10 mouse cellular contexts compared by ENCODE assay signal in the genomic region with DNA sequence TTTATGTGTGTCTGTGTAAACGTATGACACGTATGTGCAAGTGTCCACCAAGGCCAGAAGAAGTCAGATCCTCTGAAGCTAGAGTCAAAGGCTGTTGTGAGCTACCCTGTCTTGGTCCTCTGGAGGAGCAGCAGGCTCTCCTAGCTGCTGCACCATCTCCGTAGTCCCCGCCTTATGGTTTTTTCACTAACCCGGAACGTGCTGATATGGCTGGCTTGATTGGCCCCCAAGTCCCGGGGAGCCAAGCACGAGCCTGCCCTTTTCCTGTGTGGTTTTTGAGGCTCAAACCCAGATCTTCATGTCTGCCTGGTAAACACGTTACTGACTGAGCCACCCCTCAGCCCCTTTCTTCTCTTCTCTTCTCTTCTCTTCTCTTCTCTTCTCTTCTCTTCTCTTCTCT. TPM values are rescaled to one million over a fixed set of nuclear protein-coding genes. Genes with fewer than 3 reads are reported as not detected.
A peak's percentile ranks its signal among the peaks of the same experiment; 100 is the strongest.
DNase-seq lines count a peak whose midpoint lies in the region; ATAC-seq and TF ChIP-seq lines count a peak whose summit lies in the region.
"Had no signal": no experiment of that assay in that cellular context is flagged by ENCODE, and none has a peak within 500 bp of the region (broad histone marks: within the 10 kb centered on the region; RNA-seq: fewer than 3 reads in every experiment).

No protein-coding gene starts in this region.

- H3K36me3 ChIP-seq in liver, embryonic 16.5 days (ENCODE audit: control insufficient read depth, insufficient read depth) = no peaks in the 10 kb centered on the region

- peak overlapping the region; percentile 24; the same call in 1 of the 2 replicates for H3K27ac ChIP-seq in liver, embryonic 16.5 days (ENCODE audit: low read length)
- H3K27ac ChIP-seq in left cerebral cortex, adult 2 months = no peak overlapping the region
- H3K27ac ChIP-seq: heart, adult 2 months had no signal

- no peak overlapping the region for H3K4me3 ChIP-seq in liver, embryonic 16.5 days (ENCODE audit: low read depth, low read length)
- no peak overlapping the region for H3K4me3 ChIP-seq in left cerebral cortex, adult 2 months
- H3K4me3 ChIP-seq: heart, adult 2 months had no signal

- H3K9me3 ChIP-seq in liver, embryonic 16.5 days (replicated peaks; ENCODE audit: control insufficient read depth, low read length) = no peaks in the 10 kb centered on the region

- H3K27me3 ChIP-seq in liver, embryonic 16.5 days (ENCODE audit: control insufficient read depth, insufficient read depth, low read depth, low read length) = no peaks in the 10 kb centered on the region

- intact Hi-C loops in left cerebral cortex, adult 2 months (cut with DNase I) = no loop called here
- intact Hi-C loops in heart, postnatal 25 days (cut with DNase I) = no loop called here

- H3K4me2 ChIP-seq in liver, embryonic 16.5 days (ENCODE audit: low read depth, low read length) = peak overlapping the region; percentile 46

- DNase-seq in spleen, postnatal 36 days (ENCODE audit: low spot score in 2 of 2) = peak; percentile 79 to 81
- DNase-seq in left cerebral cortex, adult 2 months (ENCODE audit: extremely low spot score in 1 of 2, low spot score in 2 of 2) = no peak
- no peak for DNase-seq in cerebellum, postnatal 10 days
- no peak for DNase-seq in ovary, postnatal 14 days (ENCODE audit: low spot score)
- no peak for DNase-seq in heart, postnatal 25 days (ENCODE audit: low spot score)
- DNase-seq: kidney, adult 2 months had no signal

- WGBS in liver, embryonic 16.5 days (ENCODE audit: insufficient replicate concordance) = 11% methylated on average over 9 of the region's 9 CpGs

- no peak for TF ChIP-seq CTCF in left cerebral cortex, adult 2 months (IDR thresholded peaks at IDR 0.05)

- peaks cover 36% of the 10 kb centered on the region for H3K4me1 ChIP-seq in liver, embryonic 16.5 days (ENCODE audit: control insufficient read depth, low read depth, low read length)

- peak; percentile 92 for ATAC-seq in CD4-positive, CD25-positive, alpha-beta regulatory T cell, adult 4 months
- peak; percentile 95 for ATAC-seq in activated CD4-positive, CD25-positive, alpha-beta regulatory T cell, adult 4 months
- ATAC-seq in liver, embryonic 16.5 days (ENCODE audit: low read depth) = peak; percentile 46

- no peak overlapping the region; the same call in 1 of the 2 replicates for H3K9ac ChIP-seq in liver, embryonic 16.5 days (ENCODE audit: low read depth, low read length)

RNA-seq across cellular contexts. Expression of gene Elovl6, which starts 21.0 kb away (rescaled TPM):
- polyA plus RNA-seq in CD4-positive, CD25-positive, alpha-beta regulatory T cell, adult 4 months (2017; shearing (Covaris generic)) = 10 to 100 TPM; 14.3 to 14.6 TPM
- polyA plus RNA-seq in activated CD4-positive, CD25-positive, alpha-beta regulatory T cell, adult 4 months (2017; shearing (Covaris generic)) = 10 to 100 TPM; 11.0 to 11.3 TPM
- 11.0 and 15.0 TPM in 2 replicates for polyA plus RNA-seq in liver, embryonic 16.5 days (2015; fragmentation: Nextera tagmentation; extraction: Ambion mirVana)
- total RNA-seq in left cerebral cortex, adult 2 months (2021) = 10 to 100 TPM; 27.5 to 29.3 TPM
- 1 to 10 TPM; 1.4 to 1.5 TPM for total RNA-seq in heart, postnatal 25 days (2021)

Comparison
In these comparisons a context has a peak if more than half of its experiments do, and no peak if none do; other contexts are left out.
1. DNase-seq: peak in spleen, postnatal 36 days (2 of 2); none in left cerebral cortex, adult 2 months (0 of 2), cerebellum, postnatal 10 days (0 of 2), ovary, postnatal 14 days (single experiment) and heart, postnatal 25 days (single experiment).
2. Peak in every context shown above with its lines, with median percentiles within 50 percentile points of each other: ATAC-seq.